In the genomic region with DNA sequence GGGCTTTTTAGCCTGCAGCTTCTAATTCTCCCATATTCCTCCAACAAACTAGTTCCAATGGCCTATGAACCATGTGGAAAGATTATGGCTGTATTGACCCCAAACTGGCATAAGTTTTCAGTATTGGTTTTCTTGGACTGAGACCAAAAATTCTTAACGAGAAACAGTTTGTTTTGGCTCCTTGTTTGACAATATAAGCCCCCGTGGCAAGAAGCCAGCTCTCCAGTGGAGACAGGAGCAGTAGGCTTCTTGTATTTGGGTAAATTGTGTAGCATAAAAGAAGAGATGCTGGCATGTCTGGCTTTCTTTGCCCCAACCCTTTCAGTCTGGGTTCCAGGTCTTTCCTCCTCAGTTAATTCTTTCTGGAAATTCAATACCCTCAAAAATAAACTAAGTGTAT, we compare ENCODE assay signal across 18 mouse cellular contexts. TPM values are rescaled to one million over a fixed set of nuclear protein-coding genes. Genes with fewer than 3 reads are reported as not detected.
DNase-seq lines count a peak whose midpoint lies in the region; ATAC-seq and TF ChIP-seq lines count a peak whose summit lies in the region.
"Had no signal": no experiment of that assay in that cellular context is flagged by ENCODE, and none has a peak within 500 bp of the region (broad histone marks: within the 10 kb centered on the region; RNA-seq: fewer than 3 reads in every experiment).

No protein-coding gene starts in this region.

- no peak for TF ChIP-seq CTCF in kidney, adult 2 months (conservative IDR thresholded peaks at IDR 0.05; ENCODE audit: insufficient read depth, insufficient read length, low read depth, low read length)
- TF ChIP-seq CTCF in brain, embryonic 14.5 days (IDR thresholded peaks at IDR 0.05; ENCODE audit: borderline replicate concordance, extremely low read depth, insufficient read depth, insufficient read length): no peak

- H3K9me3 ChIP-seq in forebrain, embryonic 14.5 days (replicated peaks; ENCODE audit: control insufficient read depth, low read length): no peaks in the 10 kb centered on the region
- H3K9me3 ChIP-seq in forebrain, embryonic 12.5 days: no peaks in the 10 kb centered on the region
- H3K9me3 ChIP-seq: heart, embryonic 10.5 days had no signal

- H3K4me2 ChIP-seq in forebrain, embryonic 14.5 days (ENCODE audit: low read length): no peak overlapping the region
- no peak overlapping the region for H3K4me2 ChIP-seq in forebrain, embryonic 12.5 days
- H3K4me2 ChIP-seq: hindbrain, embryonic 14.5 days had no signal

- no peak overlapping the region for H3K4me3 ChIP-seq in forebrain, embryonic 14.5 days (ENCODE audit: low read depth, low read length)
- no peak overlapping the region for H3K4me3 ChIP-seq in forebrain, embryonic 12.5 days (replicated peaks)
- no peak overlapping the region for H3K4me3 ChIP-seq in kidney, adult 2 months (ENCODE audit: insufficient read depth, low read depth, low read length)
- H3K4me3 ChIP-seq: heart, embryonic 10.5 days had no signal

- TF ChIP-seq POLR2A in kidney, adult 2 months (IDR thresholded peaks at IDR 0.05; ENCODE audit: low read depth, low read length): no peak
- no peak for TF ChIP-seq POLR2A in brain, embryonic 14.5 days (IDR thresholded peaks at IDR 0.05; ENCODE audit: borderline replicate concordance, extremely low read depth, insufficient read depth, insufficient read length, poor library complexity, severe bottlenecking)

- no peak for ATAC-seq in forebrain, embryonic 14.5 days
- ATAC-seq in forebrain, embryonic 12.5 days (ENCODE audit: low FRiP score): no peak
- ATAC-seq: forebrain, postnatal 0 days had no signal

- whole genome bisulfite sequencing in forebrain, embryonic 14.5 days: 29% methylated on average over 2 of the region's 2 CpGs
- 64% methylated on average over 2 of the region's 2 CpGs for WGBS in forebrain, embryonic 12.5 days
- WGBS in kidney, adult 2 months: 28% methylated on average over 2 of the region's 2 CpGs

- H3K36me3 ChIP-seq in forebrain, embryonic 14.5 days (ENCODE audit: control insufficient read depth, insufficient read depth, low read length): peaks cover 91% of the 10 kb centered on the region
- peaks cover 87% of the 10 kb centered on the region for H3K36me3 ChIP-seq in forebrain, embryonic 12.5 days (replicated peaks)
- peaks cover 19% of the 10 kb centered on the region for H3K36me3 ChIP-seq in kidney, adult 2 months (ENCODE audit: control insufficient read depth, insufficient read depth, low read length)

- no peaks in the 10 kb centered on the region for H3K27me3 ChIP-seq in forebrain, embryonic 14.5 days (replicated peaks; ENCODE audit: control insufficient read depth, insufficient read depth, low read length)
- no peaks in the 10 kb centered on the region for H3K27me3 ChIP-seq in forebrain, embryonic 12.5 days
- no peaks in the 10 kb centered on the region for H3K27me3 ChIP-seq in kidney, adult 2 months (replicated peaks; ENCODE audit: control insufficient read depth, insufficient read depth, low read length)

- H3K9ac ChIP-seq in forebrain, embryonic 14.5 days (ENCODE audit: low read length): no peak overlapping the region
- no peak overlapping the region for H3K9ac ChIP-seq in forebrain, embryonic 12.5 days
- H3K9ac ChIP-seq: forebrain, postnatal 0 days; hindbrain, embryonic 14.5 days had no signal

- no peak overlapping the region for H3K27ac ChIP-seq in forebrain, embryonic 14.5 days (ENCODE audit: low read depth, low read length)
- H3K27ac ChIP-seq in forebrain, embryonic 12.5 days: no peak overlapping the region
- no peak overlapping the region for H3K27ac ChIP-seq in kidney, adult 2 months (ENCODE audit: insufficient read depth, low read depth, low read length)
- H3K27ac ChIP-seq: heart, embryonic 10.5 days; hindbrain, embryonic 14.5 days had no signal

- no peaks in the 10 kb centered on the region for H3K4me1 ChIP-seq in forebrain, embryonic 14.5 days (ENCODE audit: control insufficient read depth, insufficient read depth, low read length)
- H3K4me1 ChIP-seq in forebrain, embryonic 12.5 days: no peaks in the 10 kb centered on the region
- 0 out of 2 replicates have a peak, but pooled peaks cover 3% of the 10 kb centered on the region for H3K4me1 ChIP-seq in kidney, adult 2 months (ENCODE audit: control insufficient read depth, insufficient read depth, low read length)
- H3K4me1 ChIP-seq: heart, embryonic 10.5 days had no signal

- peak; percentile 45 for DNase-seq in forebrain, embryonic 14.5 days (ENCODE audit: low spot score)
- peak; percentile 73 for DNase-seq in kidney, postnatal 10 days
- no peak for DNase-seq in kidney, adult 8-10 months
- peak; percentile 64 to 66 for DNase-seq in kidney, postnatal 4 days
- DNase-seq in kidney, adult 2 months: no peak
- DNase-seq in brain, embryonic 14.5 days (ENCODE audit: low read depth): peak; percentile 59
- no peak for DNase-seq in thymus, postnatal 10 days (ENCODE audit: low spot score in 2 of 2)
- DNase-seq: adrenal gland, adult 2 months; adrenal gland, postnatal 25 days; cerebellum, adult 2 months; forebrain, postnatal 0 days; gastrocnemius, postnatal 36 days; heart, adult 18-20 months; heart, postnatal 14 days had no signal

RNA-seq across cellular contexts. Expression of gene Clcn1, which starts 10.3 kb away (rescaled TPM):
- polyA plus RNA-seq in forebrain, embryonic 14.5 days (2014; fragmentation: Nextera tagmentation; extraction: Ambion mirVana): 1.3 and 1.6 TPM in 2 replicates
- 1.7 and 2.2 TPM in 2 replicates for polyA plus RNA-seq in forebrain, embryonic 12.5 days (2016; fragmentation: Nextera tagmentation; extraction: Ambion mirVana)
- 0.04 and 0.86 TPM in 2 replicates for polyA plus RNA-seq in kidney, adult 2 months (2012; rRNA removed)
- polyA plus RNA-seq in brain, embryonic 14.5 days (2012; rRNA removed): 11.0 and 12.0 TPM in 2 replicates

RNA-seq across cellular contexts. Expression of gene Casp2, which starts 11.4 kb away (rescaled TPM):
- polyA plus RNA-seq in forebrain, embryonic 14.5 days (2014; fragmentation: Nextera tagmentation; extraction: Ambion mirVana): 61.3 and 65.4 TPM in 2 replicates
- 74.0 and 79.8 TPM in 2 replicates for polyA plus RNA-seq in forebrain, embryonic 12.5 days (2016; fragmentation: Nextera tagmentation; extraction: Ambion mirVana)
- polyA plus RNA-seq in kidney, adult 2 months (2012; rRNA removed): 17.4 and 18.2 TPM in 2 replicates
- polyA plus RNA-seq in brain, embryonic 14.5 days (2012; rRNA removed): 76.1 and 101 TPM in 2 replicates

RNA-seq across cellular contexts. Expression of gene Tmem139, which starts 14.4 kb away (rescaled TPM):
- polyA plus RNA-seq in forebrain, embryonic 14.5 days (2014; fragmentation: Nextera tagmentation; extraction: Ambion mirVana): not detected in 2 replicates
- polyA plus RNA-seq in forebrain, embryonic 12.5 days (2016; fragmentation: Nextera tagmentation; extraction: Ambion mirVana): 0.17 TPM in 1 of 2 replicates, not detected in the other
- 28.3 and 34.0 TPM in 2 replicates for polyA plus RNA-seq in kidney, adult 2 months (2012; rRNA removed)
- 0.14 TPM in 1 of 2 replicates, not detected in the other for polyA plus RNA-seq in brain, embryonic 14.5 days (2012; rRNA removed)
- polyA plus RNA-seq: cerebellum, adult 2 months; forebrain, embryonic 11.5 days; forebrain, postnatal 0 days; hindbrain, embryonic 14.5 days had no signal

RNA-seq across cellular contexts. Expression of gene Gstk1, which starts 30.4 kb away (rescaled TPM):
- polyA plus RNA-seq in forebrain, embryonic 14.5 days (2014; fragmentation: Nextera tagmentation; extraction: Ambion mirVana): 9.9 and 13.1 TPM in 2 replicates
- 11.8 and 12.8 TPM in 2 replicates for polyA plus RNA-seq in forebrain, embryonic 12.5 days (2016; fragmentation: Nextera tagmentation; extraction: Ambion mirVana)
- polyA plus RNA-seq in kidney, adult 2 months (2012; rRNA removed): 105 and 115 TPM in 2 replicates
- polyA plus RNA-seq in brain, embryonic 14.5 days (2012; rRNA removed): 6.7 and 7.1 TPM in 2 replicates

RNA-seq across cellular contexts. Expression of gene Fam131b, which starts 48.3 kb away (rescaled TPM):
- polyA plus RNA-seq in forebrain, embryonic 14.5 days (2014; fragmentation: Nextera tagmentation; extraction: Ambion mirVana): 4.7 and 5.6 TPM in 2 replicates
- polyA plus RNA-seq in forebrain, embryonic 12.5 days (2016; fragmentation: Nextera tagmentation; extraction: Ambion mirVana): 3.6 and 4.7 TPM in 2 replicates
- polyA plus RNA-seq in kidney, adult 2 months (2012; rRNA removed): 0.05 TPM in 2 replicates
- polyA plus RNA-seq in brain, embryonic 14.5 days (2012; rRNA removed): 30.9 and 37.9 TPM in 2 replicates

Comparison
In these comparisons a context has a peak if more than half of its experiments do, and no peak if none do; other contexts are left out.
1. DNase-seq: peak in forebrain, embryonic 14.5 days (single experiment), kidney, postnatal 10 days (single experiment), kidney, postnatal 4 days (2 of 2) and brain, embryonic 14.5 days (single experiment); none in kidney, adult 8-10 months (0 of 2), kidney, adult 2 months (single experiment) and thymus, postnatal 10 days (0 of 2).
2. RNA of gene Tmem139, which starts 14.4 kb away (polyA plus RNA-seq): 28.3 to 34.0 TPM in kidney, adult 2 months; 0.17 TPM in forebrain, embryonic 12.5 days, not detected in forebrain, embryonic 14.5 days and 0.14 TPM in brain, embryonic 14.5 days; every median in the first group is over 10 times any median in the second.